ENCODE assay signal across 14 mouse cellular contexts in the genomic region with DNA sequence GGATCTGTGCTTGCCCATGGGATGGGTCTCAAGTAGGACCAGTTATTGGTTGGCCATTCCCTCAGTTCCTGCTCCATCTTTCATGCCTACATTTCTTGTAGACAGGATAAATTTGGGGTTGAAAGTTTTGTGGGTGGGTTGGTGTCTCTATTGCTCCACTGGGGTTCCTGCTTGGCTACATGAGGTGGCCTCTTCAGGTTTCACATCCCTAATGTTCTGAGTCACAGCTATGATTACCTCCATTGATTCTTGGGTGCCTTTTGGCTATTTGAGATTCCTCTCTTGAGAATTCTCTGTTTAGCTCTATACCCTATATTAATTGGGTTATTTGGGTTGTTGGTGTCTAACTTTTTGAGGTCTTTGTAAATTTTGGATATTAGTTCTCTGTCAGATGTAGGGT.
"Had no signal": no experiment of that assay in that cellular context is flagged by ENCODE, and none has a peak within 500 bp of the region (broad histone marks: within the 10 kb centered on the region; RNA-seq: fewer than 3 reads in every experiment).

No protein-coding gene starts in this region.

- H3K36me3 ChIP-seq: midbrain, embryonic 10.5 days; midbrain, embryonic 12.5 days; midbrain, embryonic 15.5 days; neural tube, embryonic 12.5 days; stomach, embryonic 15.5 days had no signal

- ATAC-seq: midbrain, embryonic 15.5 days had no signal

- DNase-seq: lung, adult 18-20 months; lung, embryonic 14.5 days; lung, postnatal 10 days; lung, postnatal 4 days; right cerebral cortex, postnatal 14 days; thymus, adult 2 months; thymus, postnatal 25 days; thymus, postnatal 4 days had no signal

- H3K4me3 ChIP-seq: midbrain, embryonic 10.5 days; midbrain, embryonic 12.5 days; midbrain, embryonic 15.5 days; neural tube, embryonic 12.5 days; stomach, embryonic 15.5 days had no signal

- H3K27ac ChIP-seq: midbrain, embryonic 10.5 days; midbrain, embryonic 12.5 days; midbrain, embryonic 15.5 days; neural tube, embryonic 12.5 days; stomach, embryonic 15.5 days; stomach, postnatal 0 days had no signal

- H3K9ac ChIP-seq: lung, embryonic 14.5 days; midbrain, embryonic 12.5 days; midbrain, embryonic 15.5 days; neural tube, embryonic 12.5 days; stomach, embryonic 15.5 days had no signal

- H3K4me2 ChIP-seq: lung, embryonic 14.5 days; midbrain, embryonic 12.5 days; midbrain, embryonic 15.5 days; neural tube, embryonic 12.5 days; stomach, embryonic 15.5 days had no signal

- H3K9me3 ChIP-seq: midbrain, embryonic 10.5 days; midbrain, embryonic 12.5 days; midbrain, embryonic 15.5 days; neural tube, embryonic 12.5 days; stomach, embryonic 15.5 days had no signal

- H3K4me1 ChIP-seq: midbrain, embryonic 10.5 days; midbrain, embryonic 12.5 days; midbrain, embryonic 15.5 days; neural tube, embryonic 12.5 days; stomach, embryonic 15.5 days had no signal

- H3K27me3 ChIP-seq: midbrain, embryonic 12.5 days; midbrain, embryonic 15.5 days; neural tube, embryonic 12.5 days; stomach, embryonic 15.5 days had no signal
